Mouse (Mus musculus): Measurements from ENCODE around the gene Uba6. TPM values are rescaled to one million over a fixed set of nuclear protein-coding genes. Genes with fewer than 3 reads are reported as not detected.

Gene Uba6
- 6.3 and 7.7 TPM in 2 replicates for polyA plus RNA-seq (2015; fragmentation: Nextera tagmentation; extraction: Ambion mirVana)

GRCm38 (mm10) chr5:86172449-86173161 is at the start of gene Uba6:
TSS of gene Uba6 (minus strand) at chr5:86172803.

GRCm38 (mm10) chr5:86197801-86198200 is 25.2 kb upstream of the Uba6 start, which contains the start of gene Gnrhr:
TSS of gene Gnrhr (minus strand) at chr5:86197901.

GRCm38 (mm10) chr5:86071538-86071937 is 101.1 kb downstream of the Uba6 start, which contains the start of gene Stap1:
TSS of gene Stap1 (plus strand) at chr5:86071746.

GRCm38 (mm10) chr5:86065101-86065875 is 107.3 kb downstream of the Uba6 start, which contains the start of gene Cenpc1:
TSS of gene Cenpc1 (minus strand) at chr5:86065583.

Other genes starting within 250 kb of the Uba6 start
- 27.1 and 27.9 TPM in 2 replicates for gene Cenpc1, start 107.2 kb downstream of the Uba6 start, polyA plus RNA-seq (2015; fragmentation: Nextera tagmentation; extraction: Ambion mirVana)
- gene Stap1, start 101.1 kb downstream of the Uba6 start, polyA plus RNA-seq (2015; fragmentation: Nextera tagmentation; extraction: Ambion mirVana): 0.36 and 0.58 TPM in 2 replicates
- not detected in 2 replicates for gene Gnrhr, start 25.1 kb upstream of the Uba6 start, polyA plus RNA-seq (2015; fragmentation: Nextera tagmentation; extraction: Ambion mirVana)
- gene Tmprss11c, start 116.5 kb upstream of the Uba6 start, polyA plus RNA-seq (2015; fragmentation: Nextera tagmentation; extraction: Ambion mirVana): 0.12 TPM in 1 of 2 replicates, not detected in the other
- 0.10 TPM in 1 of 2 replicates, not detected in the other for gene Tmprss11d, start 200.6 kb upstream of the Uba6 start, polyA plus RNA-seq (2015; fragmentation: Nextera tagmentation; extraction: Ambion mirVana)